Mouse (Mus musculus) kidney, adult 2 months (tissue): ENCODE measurements around the gene Cldn7.

Experiments used
- CTCF ChIP-seq: fragments of 200-500 bp; conservative IDR thresholded peaks from 2 replicates; pipeline ENCODE4 v1.5.1; 2011; ENCODE audit warnings: low read depth, mild to moderate bottlenecking, control low read depth, low read length, moderate library complexity, mixed read lengths; ENCODE audit not compliant: insufficient read depth, insufficient read length
- POLR2A ChIP-seq: fragments of 200-500 bp; IDR thresholded peaks from one replicate; pipeline ENCODE4 v1.6.1; 2011; ENCODE audit warnings: low read depth, low read length, control low read depth

DNA sequence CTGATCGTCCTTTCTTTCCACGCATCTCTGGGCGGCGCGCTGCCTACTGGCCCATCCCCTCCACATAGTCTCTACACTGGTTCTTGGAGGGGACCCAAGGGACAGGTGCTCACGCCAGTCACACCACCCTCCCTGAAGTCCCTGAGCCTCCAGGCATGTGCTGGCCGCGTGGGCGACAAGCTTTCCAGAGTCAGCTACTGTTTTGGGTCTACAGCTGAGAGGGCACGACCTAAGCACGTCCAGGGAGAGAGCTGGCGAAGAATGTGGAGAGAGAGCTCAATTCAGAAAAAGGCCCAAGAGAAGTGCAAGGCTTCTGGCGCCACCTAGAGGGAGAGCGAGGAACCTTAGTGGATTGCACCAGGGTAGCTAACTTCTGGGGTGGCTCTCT, 15.8 kb upstream of the Cldn7 start:
- TF ChIP-seq POLR2A: no peak
- peak; percentile 97; the same call in 1 of the 2 replicates for TF ChIP-seq CTCF
